Mouse (Mus musculus) testis, adult 2 months (tissue): ENCODE data around the gene Xylb. TPM values are rescaled to one million over a fixed set of nuclear protein-coding genes. Genes with fewer than 3 reads are reported as not detected.
A peak's percentile ranks its signal among the peaks of the same experiment; 100 is the strongest.

Source experiments
- H3K27ac ChIP-seq: fragments of 200-500 bp; 2 replicates; pipeline ENCODE4 v1.5.1; 2012; ENCODE audit warnings: low read depth, low read length; ENCODE audit not compliant: control insufficient read depth, insufficient read depth
- H3K27me3 ChIP-seq: fragments of 200-500 bp; 2 replicates; pipeline ENCODE4 v1.6.1; 2012; ENCODE audit warnings: mild to moderate bottlenecking, low read length, moderate library complexity; ENCODE audit not compliant: control insufficient read depth, insufficient read depth
- H3K36me3 ChIP-seq: fragments of 200-500 bp; 2 replicates; pipeline ENCODE4 v1.6.1; 2012; ENCODE audit warnings: mild to moderate bottlenecking, low read length; ENCODE audit not compliant: control insufficient read depth, insufficient read depth
- H3K4me1 ChIP-seq: fragments of 200-500 bp; 2 replicates; pipeline ENCODE4 v1.6.1; 2012; ENCODE audit warnings: low read length; ENCODE audit not compliant: control insufficient read depth, insufficient read depth
- H3K4me3 ChIP-seq: fragments of 200-500 bp; 2 replicates; pipeline ENCODE4 v1.5.1; 2012; ENCODE audit warnings: low read depth, mild to moderate bottlenecking, low read length, moderate library complexity, mixed read lengths; ENCODE audit not compliant: control insufficient read depth
- CTCF ChIP-seq: fragments of 200-500 bp; IDR thresholded peaks from 2 replicates; pipeline ENCODE4 v1.5.1; 2012; ENCODE audit warnings: low read depth, mild to moderate bottlenecking, inconsistent platforms, low read length, moderate library complexity; ENCODE audit not compliant: control insufficient read depth, insufficient read depth, insufficient replicate concordance
- POLR2A ChIP-seq: fragments of 200-500 bp; IDR thresholded peaks from 2 replicates; pipeline ENCODE4 v1.6.1; 2012; ENCODE audit warnings: low read depth, mild to moderate bottlenecking, inconsistent platforms, low read length, moderate library complexity; ENCODE audit not compliant: control insufficient read depth
- polyA plus RNA-seq: library from polyadenylated mRNA; depleted of rRNA; stranded (reverse); fragments of >200 nt; gene quantifications from 2 replicates; pipeline ENCODE4 v1.2.3, GENCODE M21; 2012

The Xylb gene
- polyA plus RNA-seq, 1 experiment = 6.9 TPM

DNA sequence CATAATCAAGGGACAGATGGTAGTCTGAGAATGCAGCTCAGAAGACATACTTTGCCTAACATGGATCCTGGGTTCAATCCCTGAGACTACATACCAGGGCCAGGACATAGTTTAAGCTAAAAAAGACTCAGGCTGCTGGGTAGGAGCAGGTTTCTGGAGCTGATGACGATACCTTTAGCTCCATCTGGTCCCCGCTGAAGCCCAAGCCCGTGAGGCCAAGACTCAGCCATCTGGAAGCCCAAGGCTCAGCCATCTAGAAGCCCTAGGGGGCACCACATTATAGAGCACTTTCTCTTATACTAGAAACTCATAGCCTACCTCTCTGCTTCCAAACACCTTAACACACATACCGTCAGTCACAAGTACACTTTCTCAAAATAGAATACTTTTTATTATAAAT is 21.6 kb upstream of the Xylb start:
- Histone ChIP-seq H3K27ac (no peak overlapping the region), H3K4me3 (no peak overlapping the region), H3K36me3 (no peaks in the 10 kb centered on the region; the same call in 1 of the 2 replicates), H3K4me1 (peaks cover 13% of the 10 kb centered on the region), H3K27me3 (no peaks in the 10 kb centered on the region)
- no peak for TF ChIP-seq POLR2A
- TF ChIP-seq CTCF = no peak

DNA sequence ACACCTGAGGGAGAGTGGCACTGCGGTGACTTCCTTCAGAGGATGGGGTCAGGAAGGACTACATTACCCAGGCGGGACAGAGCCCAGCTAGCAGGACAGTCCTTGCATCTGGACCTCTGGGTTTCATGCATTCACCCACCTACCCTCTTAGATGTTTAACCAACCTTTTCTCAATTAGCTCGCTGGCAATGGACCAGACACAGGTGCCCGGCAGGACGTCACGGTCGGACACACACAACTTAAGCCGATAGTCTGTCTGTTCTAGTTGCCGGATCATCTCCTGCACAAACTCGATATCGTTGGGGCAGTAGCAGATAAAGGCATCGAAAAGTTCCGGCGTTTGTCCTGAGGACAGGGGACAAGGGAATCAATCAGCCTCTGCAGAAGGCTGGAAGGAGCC is 19.3 kb upstream of the Xylb start:
- no peaks in the 10 kb centered on the region for H3K27me3 ChIP-seq
- peaks cover 21% of the 10 kb centered on the region for H3K4me1 ChIP-seq
- no peak overlapping the region for H3K27ac ChIP-seq
- H3K36me3 ChIP-seq = no peaks in the 10 kb centered on the region; the same call in 1 of the 2 replicates
- TF ChIP-seq POLR2A (no peak), CTCF (no peak)
- H3K4me3 ChIP-seq = no peak overlapping the region

DNA sequence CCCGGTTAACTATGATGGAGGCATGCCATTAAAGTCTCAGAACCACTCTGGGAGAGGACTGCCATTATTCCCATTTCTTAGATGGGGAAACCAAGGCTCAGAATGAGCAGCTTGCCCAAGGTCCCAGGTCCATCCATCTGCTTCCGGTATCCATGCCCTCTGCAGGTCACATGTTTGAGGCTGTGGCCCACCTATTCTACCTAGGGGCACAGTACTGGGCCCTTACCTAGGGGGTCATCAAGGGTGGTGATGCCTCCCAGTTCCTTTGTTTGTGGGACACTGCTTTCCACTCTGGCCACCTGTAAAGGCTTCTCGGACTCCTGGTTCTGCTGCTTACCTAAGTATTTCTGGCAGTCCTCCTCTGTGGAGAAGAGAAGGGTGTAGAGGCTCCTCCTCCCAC is 18.8 kb upstream of the Xylb start:
- Histone ChIP-seq H3K27me3 (no peaks in the 10 kb centered on the region), H3K4me1 (peaks cover 21% of the 10 kb centered on the region), H3K36me3 (no peaks in the 10 kb centered on the region; the same call in 1 of the 2 replicates), H3K4me3 (no peak overlapping the region), H3K27ac (no peak overlapping the region)
- TF ChIP-seq CTCF (no peak), POLR2A (no peak)

DNA sequence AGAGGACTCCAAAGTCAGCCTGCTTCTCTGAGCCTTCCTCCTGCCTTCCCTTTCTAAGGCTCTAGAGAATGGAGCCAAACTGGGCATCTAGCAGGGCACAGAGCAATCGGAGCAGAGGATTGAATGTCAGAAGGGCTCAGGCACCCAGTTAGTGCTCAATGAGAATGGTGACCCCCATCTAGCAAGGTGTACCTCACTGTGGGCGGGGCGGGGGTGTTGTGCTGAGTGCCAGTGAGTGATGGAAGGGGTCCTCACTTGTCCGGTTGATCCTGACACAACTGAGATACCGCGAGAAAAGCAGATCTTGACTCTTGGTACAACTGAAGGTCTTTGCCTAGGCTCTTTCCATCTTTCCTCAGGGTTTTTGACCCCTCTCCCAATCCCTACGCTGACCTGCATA is 18.1 kb upstream of the Xylb start:
- TF ChIP-seq POLR2A (no peak), CTCF (no peak)
- Histone ChIP-seq H3K27ac (no peak overlapping the region), H3K4me1 (peaks cover 21% of the 10 kb centered on the region), H3K27me3 (no peaks in the 10 kb centered on the region), H3K36me3 (no peaks in the 10 kb centered on the region; the same call in 1 of the 2 replicates), H3K4me3 (peak overlapping the region; percentile 94)

DNA sequence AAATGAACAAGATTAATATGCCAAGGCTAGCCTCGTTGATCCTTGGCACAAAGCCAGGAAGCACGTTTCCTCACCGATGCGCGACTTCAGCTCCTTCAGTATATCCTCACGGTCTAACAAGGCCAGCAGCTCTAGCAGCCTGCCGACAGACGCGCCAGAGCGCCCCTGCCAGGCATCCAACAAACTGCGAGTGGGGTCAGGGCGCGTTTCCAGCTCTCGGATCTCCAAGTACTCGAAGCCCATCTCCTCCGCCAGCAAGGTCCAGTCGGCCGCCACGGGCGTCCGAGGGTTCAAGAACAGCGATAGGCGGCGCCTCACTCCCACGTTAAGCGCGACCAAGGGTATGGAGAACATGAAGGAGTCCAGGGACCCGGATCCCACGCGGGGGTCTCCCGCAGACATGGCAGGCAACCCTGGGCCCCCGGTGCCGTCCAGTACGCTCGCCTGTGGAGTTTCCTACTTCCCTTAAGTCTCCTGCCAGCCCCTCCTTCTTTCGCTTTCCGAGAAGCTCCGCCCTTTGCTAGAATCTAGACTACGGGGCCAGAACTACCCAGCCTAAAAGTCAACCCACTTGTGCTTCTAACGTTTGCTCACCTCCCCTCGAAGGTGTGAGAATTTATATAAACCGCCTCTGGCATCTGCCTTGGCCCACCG is 17.5 kb upstream of the Xylb start, which contains the start of gene Acaa1a:
Gene Acaa1a, plus strand, starts transcription at position 119 of the 654 bp plus-strand sequence.
- TF ChIP-seq POLR2A (no peak), CTCF (no peak)
- Histone ChIP-seq H3K4me3 (peak within 1 kb of the TSS; percentile 94), H3K27me3 (no peaks in the 10 kb centered on the region), H3K4me1 (peaks cover 21% of the 10 kb centered on the region), H3K36me3 (no peaks in the 10 kb centered on the region; the same call in 1 of the 2 replicates), H3K27ac (peak within 1 kb of the TSS; percentile 94)

DNA sequence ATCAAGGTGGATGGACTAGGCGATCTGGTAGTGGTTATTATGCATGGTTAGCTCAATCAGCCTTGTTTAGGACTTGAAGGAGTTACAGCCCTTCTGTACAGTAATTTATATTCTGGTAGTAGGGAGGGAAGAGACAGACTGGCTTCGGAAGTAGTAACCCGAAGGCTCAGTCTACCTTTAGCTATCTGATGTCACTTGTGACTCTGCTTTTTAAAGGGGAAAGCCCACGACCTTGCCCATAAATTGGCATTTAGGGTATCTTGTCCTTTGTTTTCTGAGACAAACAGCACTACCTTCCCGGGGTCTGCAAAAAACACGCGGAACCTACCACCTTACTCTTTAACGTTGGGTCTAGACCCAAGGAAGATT is 17.0 kb upstream of the Xylb start:
- H3K4me1 ChIP-seq = peaks cover 21% of the 10 kb centered on the region
- peak overlapping the region; percentile 94 for H3K4me3 ChIP-seq
- H3K27me3 ChIP-seq = no peaks in the 10 kb centered on the region
- peak overlapping the region; percentile 94 for H3K27ac ChIP-seq
- H3K36me3 ChIP-seq = no peaks in the 10 kb centered on the region; the same call in 1 of the 2 replicates
- TF ChIP-seq CTCF = no peak
- TF ChIP-seq POLR2A = no peak

DNA sequence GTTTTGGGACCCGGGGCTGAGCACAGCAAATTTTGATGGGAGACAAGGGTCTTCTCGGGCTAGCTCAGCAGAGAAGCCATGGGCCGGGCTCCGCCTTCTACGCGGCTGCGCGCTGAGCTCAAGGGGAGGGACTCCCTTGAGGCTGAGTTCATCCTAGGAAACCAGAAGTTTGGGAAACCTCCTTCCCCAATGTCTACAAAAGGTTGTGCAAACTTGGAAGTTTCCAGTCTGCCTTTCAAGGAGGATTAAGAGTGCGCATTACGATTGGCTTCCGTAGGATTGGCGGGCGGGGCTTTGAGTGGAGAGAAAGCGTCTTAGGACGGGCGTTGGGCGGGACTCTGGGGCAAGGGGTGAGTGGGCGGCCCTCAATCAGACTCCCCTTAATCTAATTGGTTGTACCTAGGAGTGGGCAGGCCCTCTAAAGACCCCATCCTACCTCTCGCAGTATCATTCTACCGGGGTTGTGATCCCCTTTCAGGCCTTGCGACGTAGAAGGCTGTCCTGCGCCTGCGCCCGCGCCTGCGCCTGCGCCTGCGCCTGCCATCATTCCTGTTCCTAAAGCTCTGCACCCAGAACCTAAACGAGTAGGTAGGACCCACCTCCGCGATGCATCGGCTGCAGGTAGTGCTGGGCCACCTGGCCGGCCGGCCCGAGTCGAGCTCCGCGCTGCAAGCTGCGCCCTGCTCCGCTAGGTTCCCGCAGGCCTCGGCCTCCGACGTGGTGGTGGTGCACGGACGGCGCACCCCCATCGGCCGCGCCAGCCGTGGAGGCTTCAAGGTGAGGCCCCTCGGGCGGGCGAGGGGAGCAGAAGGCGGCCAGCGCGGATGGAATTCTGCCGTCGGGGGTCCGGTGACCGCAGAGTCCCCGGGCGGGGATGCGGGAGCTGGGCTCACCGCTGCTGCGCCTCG is 16.0 kb upstream of the Xylb start, which contains the start of gene Myd88:
Gene Myd88, minus strand, starts transcription at position 503 of the 908 bp plus-strand sequence.
- H3K36me3 ChIP-seq = no peaks in the 10 kb centered on the region; the same call in 1 of the 2 replicates
- peak within 1 kb of the TSS; percentile 94 for H3K4me3 ChIP-seq
- H3K27ac ChIP-seq = peak within 1 kb of the TSS; percentile 94
- H3K27me3 ChIP-seq = no peaks in the 10 kb centered on the region
- TF ChIP-seq CTCF (no peak), POLR2A (peak; percentile 48; the same call in 1 of the 2 replicates)
- peaks cover 21% of the 10 kb centered on the region for H3K4me1 ChIP-seq
